In the genomic region with DNA sequence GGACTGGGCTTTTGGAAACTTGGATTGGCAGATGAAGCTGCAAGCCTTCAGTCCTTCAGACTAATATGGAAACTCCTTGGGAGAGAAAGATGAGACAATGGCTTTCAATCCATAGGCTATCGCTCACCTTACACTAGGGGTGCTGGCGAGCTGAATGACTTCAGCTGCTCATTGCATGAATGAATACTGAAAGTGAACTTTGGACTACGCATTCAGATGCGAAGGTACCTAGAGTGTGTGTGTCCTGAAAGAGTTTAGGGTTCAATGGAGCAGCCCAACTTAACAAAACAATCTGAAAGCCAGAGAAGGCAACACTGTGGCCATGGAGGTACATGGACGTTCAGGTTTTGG, we compare ENCODE assay signal across 17 mouse cellular contexts.
DNase-seq lines count a peak whose midpoint lies in the region; ATAC-seq and TF ChIP-seq lines count a peak whose summit lies in the region.
"Had no signal": no experiment of that assay in that cellular context is flagged by ENCODE, and none has a peak within 500 bp of the region (broad histone marks: within the 10 kb centered on the region; RNA-seq: fewer than 3 reads in every experiment).

No protein-coding gene starts in this region.

- 0 out of 2 replicates have a peak, but pooled peaks have one; percentile 3 for TF ChIP-seq CTCF in forebrain, postnatal 0 days (IDR thresholded peaks at IDR 0.05; ENCODE audit: low read depth)

- no peaks in the 10 kb centered on the region for H3K36me3 ChIP-seq in forebrain, postnatal 0 days (ENCODE audit: insufficient read depth)
- no peaks in the 10 kb centered on the region for H3K36me3 ChIP-seq in forebrain, embryonic 10.5 days (replicated peaks)
- no peaks in the 10 kb centered on the region for H3K36me3 ChIP-seq in neural tube, embryonic 12.5 days
- H3K36me3 ChIP-seq in neural tube, embryonic 15.5 days: no peaks in the 10 kb centered on the region
- H3K36me3 ChIP-seq: hindbrain, embryonic 13.5 days; limb, embryonic 12.5 days; midbrain, embryonic 12.5 days; neural tube, embryonic 13.5 days had no signal

- no peak overlapping the region for H3K27ac ChIP-seq in forebrain, postnatal 0 days (ENCODE audit: low read depth, low read length)
- H3K27ac ChIP-seq in forebrain, embryonic 10.5 days: no peak overlapping the region
- no peak overlapping the region for H3K27ac ChIP-seq in neural tube, embryonic 12.5 days
- H3K27ac ChIP-seq in neural tube, embryonic 15.5 days (replicated peaks): no peak overlapping the region
- H3K27ac ChIP-seq: hindbrain, embryonic 13.5 days; limb, embryonic 12.5 days; liver, embryonic 14.5 days; midbrain, embryonic 12.5 days; neural tube, embryonic 13.5 days had no signal

- intact Hi-C loops in left cerebral cortex, postnatal 4 days (cut with DNase I): no loop called here

- no peak for DNase-seq in forebrain, postnatal 0 days
- DNase-seq in forebrain, embryonic 10.5 days (ENCODE audit: extremely low spot score, low spot score): no peak
- DNase-seq in kidney, postnatal 10 days: peak; percentile 9
- DNase-seq in left cerebral cortex, postnatal 4 days: no peak
- DNase-seq in heart, adult 11 months: no peak
- DNase-seq in cerebellum, postnatal 4 days (ENCODE audit: low spot score in 2 of 2): no peak
- DNase-seq: lung, postnatal 14 days; thymus, adult 2 months had no signal

- WGBS in forebrain, postnatal 0 days: 78% methylated on average over 5 of the region's 5 CpGs
- 72% methylated on average over 5 of the region's 5 CpGs for WGBS in forebrain, embryonic 10.5 days
- 52% methylated on average over 5 of the region's 5 CpGs for WGBS in neural tube, embryonic 12.5 days
- 51% methylated on average over 5 of the region's 5 CpGs for WGBS in neural tube, embryonic 15.5 days

- no peaks in the 10 kb centered on the region for H3K4me1 ChIP-seq in forebrain, postnatal 0 days (ENCODE audit: insufficient read depth)
- H3K4me1 ChIP-seq in forebrain, embryonic 10.5 days: peaks cover 13% of the 10 kb centered on the region
- H3K4me1 ChIP-seq in neural tube, embryonic 12.5 days: peaks cover 7% of the 10 kb centered on the region
- no peaks in the 10 kb centered on the region for H3K4me1 ChIP-seq in neural tube, embryonic 15.5 days
- H3K4me1 ChIP-seq: hindbrain, embryonic 13.5 days; limb, embryonic 12.5 days had no signal

- no peak overlapping the region for H3K4me3 ChIP-seq in forebrain, postnatal 0 days (ENCODE audit: low read depth, low read length)
- no peak overlapping the region for H3K4me3 ChIP-seq in forebrain, embryonic 10.5 days
- no peak overlapping the region for H3K4me3 ChIP-seq in neural tube, embryonic 12.5 days
- no peak overlapping the region for H3K4me3 ChIP-seq in neural tube, embryonic 15.5 days (replicated peaks)
- H3K4me3 ChIP-seq: hindbrain, embryonic 13.5 days; limb, embryonic 12.5 days; midbrain, embryonic 12.5 days; neural tube, embryonic 13.5 days had no signal

- no peak overlapping the region for H3K9ac ChIP-seq in forebrain, postnatal 0 days
- no peak overlapping the region for H3K9ac ChIP-seq in neural tube, embryonic 12.5 days
- H3K9ac ChIP-seq in neural tube, embryonic 15.5 days (replicated peaks): no peak overlapping the region
- H3K9ac ChIP-seq: hindbrain, embryonic 13.5 days; limb, embryonic 12.5 days; liver, embryonic 14.5 days; midbrain, embryonic 12.5 days; neural tube, embryonic 13.5 days had no signal

- no peaks in the 10 kb centered on the region for H3K27me3 ChIP-seq in forebrain, postnatal 0 days (ENCODE audit: insufficient read depth, low read length)
- H3K27me3 ChIP-seq in forebrain, embryonic 10.5 days (ENCODE audit: poor library complexity, severe bottlenecking): no peaks in the 10 kb centered on the region
- H3K27me3 ChIP-seq in neural tube, embryonic 12.5 days (replicated peaks): no peaks in the 10 kb centered on the region
- no peaks in the 10 kb centered on the region for H3K27me3 ChIP-seq in neural tube, embryonic 15.5 days (replicated peaks)
- H3K27me3 ChIP-seq: hindbrain, embryonic 13.5 days; limb, embryonic 12.5 days; midbrain, embryonic 12.5 days; neural tube, embryonic 13.5 days; Patski had no signal

- ATAC-seq in forebrain, postnatal 0 days: no peak
- no peak for ATAC-seq in neural tube, embryonic 12.5 days (ENCODE audit: low FRiP score, low read depth)
- ATAC-seq in neural tube, embryonic 15.5 days (ENCODE audit: low FRiP score): no peak
- ATAC-seq: forebrain, embryonic 14.5 days; Patski had no signal

- no peak overlapping the region for H3K4me2 ChIP-seq in forebrain, postnatal 0 days (ENCODE audit: low read depth)
- 0 out of 2 replicates have a peak overlapping the region, but pooled peaks have one; percentile 15 for H3K4me2 ChIP-seq in neural tube, embryonic 12.5 days (replicated peaks)
- no peak overlapping the region for H3K4me2 ChIP-seq in neural tube, embryonic 15.5 days
- H3K4me2 ChIP-seq: hindbrain, embryonic 13.5 days; limb, embryonic 12.5 days; midbrain, embryonic 12.5 days; neural tube, embryonic 13.5 days had no signal

- H3K9me3 ChIP-seq in forebrain, postnatal 0 days (ENCODE audit: low read length): no peaks in the 10 kb centered on the region
- no peaks in the 10 kb centered on the region for H3K9me3 ChIP-seq in forebrain, embryonic 10.5 days
- H3K9me3 ChIP-seq in neural tube, embryonic 12.5 days: no peaks in the 10 kb centered on the region
- no peaks in the 10 kb centered on the region for H3K9me3 ChIP-seq in neural tube, embryonic 15.5 days (replicated peaks)
- H3K9me3 ChIP-seq: hindbrain, embryonic 13.5 days; limb, embryonic 12.5 days; midbrain, embryonic 12.5 days; neural tube, embryonic 13.5 days had no signal
